Mouse (Mus musculus) neural tube, embryonic 14.5 days (tissue): ENCODE measurements around the gene Tmed6. TPM values are rescaled to one million over a fixed set of nuclear protein-coding genes. Genes with fewer than 3 reads are reported as not detected.

Experiments
- ATAC-seq: fragments of 200-750 bp; cut with Nextera tagmentation; 2 replicates; pipeline ENCODE4 v1.8.0; 2017; ENCODE audit warnings: low read depth, mild to moderate bottlenecking, moderate TSS enrichment, moderate library complexity
- H3K27ac ChIP-seq: fragments of 300-500 bp; sonication (generic); 2 replicates; pipeline ENCODE4 v1.5.1; 2014; ENCODE audit warnings: low read depth, mild to moderate bottlenecking, control low read depth, low read length, moderate library complexity, mixed read lengths
- H3K27me3 ChIP-seq: fragments of 300-500 bp; sonication (generic); 2 replicates; pipeline ENCODE4 v1.6.1; 2014; ENCODE audit warnings: low read length; ENCODE audit not compliant: control insufficient read depth, insufficient read depth
- H3K36me3 ChIP-seq: fragments of 300-500 bp; sonication (generic); 2 replicates; pipeline ENCODE4 v1.6.1; 2014; ENCODE audit warnings: low read length, mixed read lengths; ENCODE audit not compliant: control insufficient read depth, insufficient read depth
- H3K4me1 ChIP-seq: fragments of 300-500 bp; sonication (generic); 2 replicates; pipeline ENCODE4 v1.6.1; 2014; ENCODE audit warnings: low read length; ENCODE audit not compliant: control insufficient read depth, insufficient read depth
- H3K4me2 ChIP-seq: fragments of 300-500 bp; sonication (generic); 2 replicates; pipeline ENCODE4 v1.6.1; 2014; ENCODE audit warnings: mild to moderate bottlenecking, low read depth, low read length, control low read depth
- H3K4me3 ChIP-seq: fragments of 300-500 bp; sonication (generic); 2 replicates; pipeline ENCODE4 v1.5.1; 2014; ENCODE audit warnings: low read depth, low read length, control low read depth, mixed read lengths
- H3K9ac ChIP-seq: fragments of 300-500 bp; sonication (generic); replicated peaks from 2 replicates; pipeline ENCODE4 v1.6.1; 2014; ENCODE audit warnings: low read depth, mild to moderate bottlenecking, control low read depth, low read length, mixed read lengths
- H3K9me3 ChIP-seq: fragments of 300-500 bp; sonication (generic); 2 replicates; pipeline ENCODE4 v1.6.1; 2016; ENCODE audit warnings: low read length; ENCODE audit not compliant: control insufficient read depth
- WGBS: fragments of 180-500 bp; shearing (Covaris S2); extraction: QIAGEN DNeasy Blood & Tissue Kit; methylation state at CpG from one replicate; pipeline ENCODE4 v1.1.7; 2014; 5-methylcytosine and 5-hydroxymethylcytosine counted together
- polyA plus RNA-seq: library from polyadenylated mRNA; unstranded; fragments of >200 nt; fragmentation: Nextera tagmentation; extraction: Ambion mirVana; gene quantifications from 2 replicates; pipeline ENCODE4 v1.2.1, GENCODE M21; 2014

The Tmed6 gene
- polyA plus RNA-seq, 1 experiment from 2014 or later = not detected

- Histone ChIP-seq H3K9ac (no peak overlapping the region), H3K27me3 (no peaks in the 10 kb centered on the region), H3K9me3 (no peaks in the 10 kb centered on the region), H3K4me2 (no peak overlapping the region), H3K36me3 (peaks cover 25% of the 10 kb centered on the region), H3K27ac (no peak overlapping the region), H3K4me1 (no peaks in the 10 kb centered on the region), H3K4me3 (no peak overlapping the region)
- 98% methylated on average over 5 of the region's 5 CpGs for WGBS
- ATAC-seq = no peak
Observed at GRCm38 (mm10) chr8:107086018-107086417, 20.6 kb upstream of the Tmed6 start.

- Histone ChIP-seq H3K27me3 (no peaks in the 10 kb centered on the region), H3K9ac (no peak overlapping the region), H3K4me2 (no peak overlapping the region), H3K27ac (no peak overlapping the region), H3K4me3 (no peak overlapping the region), H3K4me1 (no peaks in the 10 kb centered on the region), H3K9me3 (no peaks in the 10 kb centered on the region), H3K36me3 (peaks cover 26% of the 10 kb centered on the region)
- WGBS = 96% methylated on average over 17 of the region's 17 CpGs
- ATAC-seq = no peak
Observed at GRCm38 (mm10) chr8:107085358-107085757, 19.9 kb upstream of the Tmed6 start.

GRCm38 (mm10) chr8:107076239-107076888 lies 10.9 kb upstream of the Tmed6 start:
- peaks cover 53% of the 10 kb centered on the region for H3K36me3 ChIP-seq
- no peaks in the 10 kb centered on the region for H3K27me3 ChIP-seq
- H3K4me2 ChIP-seq = no peak overlapping the region
- 94% methylated on average over 7 of the region's 7 CpGs for WGBS
- no peak for ATAC-seq
- no peaks in the 10 kb centered on the region for H3K9me3 ChIP-seq
- H3K4me3 ChIP-seq = no peak overlapping the region
- H3K9ac ChIP-seq = no peak overlapping the region
- H3K27ac ChIP-seq = no peak overlapping the region
- no peaks in the 10 kb centered on the region for H3K4me1 ChIP-seq

GRCm38 (mm10) chr8:107074128-107074527 lies 8.7 kb upstream of the Tmed6 start:
- no peaks in the 10 kb centered on the region for H3K4me1 ChIP-seq
- H3K27ac ChIP-seq = no peak overlapping the region
- peaks cover 39% of the 10 kb centered on the region for H3K36me3 ChIP-seq
- 91% methylated on average over 1 of the region's 1 CpGs for WGBS
- no peak overlapping the region for H3K9ac ChIP-seq
- no peaks in the 10 kb centered on the region for H3K9me3 ChIP-seq
- no peak overlapping the region for H3K4me2 ChIP-seq
- H3K4me3 ChIP-seq = no peak overlapping the region
- no peak for ATAC-seq
- no peaks in the 10 kb centered on the region for H3K27me3 ChIP-seq

GRCm38 (mm10) chr8:107073706-107074105 lies 8.3 kb upstream of the Tmed6 start:
- no peaks in the 10 kb centered on the region for H3K27me3 ChIP-seq
- no peak overlapping the region for H3K4me3 ChIP-seq
- H3K36me3 ChIP-seq = peaks cover 37% of the 10 kb centered on the region
- no peaks in the 10 kb centered on the region for H3K9me3 ChIP-seq
- H3K27ac ChIP-seq = no peak overlapping the region
- no peaks in the 10 kb centered on the region for H3K4me1 ChIP-seq
- WGBS = 86% methylated on average over 4 of the region's 4 CpGs
- no peak for ATAC-seq
- no peak overlapping the region for H3K9ac ChIP-seq
- no peak overlapping the region for H3K4me2 ChIP-seq

GRCm38 (mm10) chr8:107062613-107063012 lies 2.8 kb downstream of the Tmed6 start:
- Histone ChIP-seq H3K4me3 (no peak overlapping the region), H3K27me3 (no peaks in the 10 kb centered on the region), H3K9me3 (no peaks in the 10 kb centered on the region), H3K4me1 (peaks cover 5% of the 10 kb centered on the region), H3K4me2 (no peak overlapping the region), H3K9ac (no peak overlapping the region), H3K27ac (no peak overlapping the region), H3K36me3 (peaks cover 15% of the 10 kb centered on the region)
- WGBS = 95% methylated on average over 1 of the region's 1 CpGs
- ATAC-seq = no peak

GRCm38 (mm10) chr8:107056973-107057369 lies 8.5 kb downstream of the Tmed6 start:
- 1% methylated on average over 33 of the region's 33 CpGs for WGBS
- Histone ChIP-seq H3K27me3 (0 out of 2 replicates have a peak, but pooled peaks cover 3% of the 10 kb centered on the region), H3K36me3 (peaks cover 25% of the 10 kb centered on the region), H3K9me3 (no peaks in the 10 kb centered on the region), H3K4me2 (peak overlapping the region; percentile 98), H3K9ac (peak overlapping the region; percentile 62), H3K27ac (no peak overlapping the region), H3K4me1 (peaks cover 15% of the 10 kb centered on the region), H3K4me3 (peak overlapping the region; percentile 97)
- ATAC-seq = peak; percentile 76

GRCm38 (mm10) chr8:107056076-107056972 lies 9.1 kb downstream of the Tmed6 start, which contains the start of the genes Cog8 and Nip7:
TSS of gene Cog8 (minus strand) at chr8:107056689.
TSS of gene Nip7 (plus strand) at chr8:107056877.
- peaks cover 15% of the 10 kb centered on the region for H3K4me1 ChIP-seq
- H3K27ac ChIP-seq = peak within 1 kb of the TSS; percentile 85
- peak; percentile 96 for ATAC-seq
- H3K9ac ChIP-seq = peak within 1 kb of the TSS; percentile 85
- H3K9me3 ChIP-seq = no peaks in the 10 kb centered on the region
- H3K4me3 ChIP-seq = peak within 1 kb of the TSS; percentile 97
- H3K4me2 ChIP-seq = peak within 1 kb of the TSS; percentile 98
- WGBS = under 1% methylated on average over 87 of the region's 88 CpGs
- H3K36me3 ChIP-seq = peaks cover 31% of the 10 kb centered on the region
- H3K27me3 ChIP-seq = 0 out of 2 replicates have a peak, but pooled peaks cover 3% of the 10 kb centered on the region

- Histone ChIP-seq H3K36me3 (peaks cover 30% of the 10 kb centered on the region), H3K9me3 (no peaks in the 10 kb centered on the region), H3K4me1 (peaks cover 6% of the 10 kb centered on the region; the same call in 1 of the 2 replicates), H3K4me2 (no peak overlapping the region), H3K27me3 (peaks cover 3% of the 10 kb centered on the region; the same call in 1 of the 2 replicates), H3K9ac (no peak overlapping the region), H3K4me3 (no peak overlapping the region), H3K27ac (no peak overlapping the region)
- WGBS = 97% methylated on average over 8 of the region's 8 CpGs
- no peak for ATAC-seq
Observed at GRCm38 (mm10) chr8:107052046-107052445, 13.4 kb downstream of the Tmed6 start.
